Mouse (Mus musculus) intestine, embryonic 14.5 days (tissue): ENCODE data around the gene Gm11492. TPM values are rescaled to one million over a fixed set of nuclear protein-coding genes. Genes with fewer than 3 reads are reported as not detected.
A peak's percentile ranks its signal among the peaks of the same experiment; 100 is the strongest.

ENCODE experiments used
- ATAC-seq: fragments of 200-750 bp; cut with Nextera tagmentation; replicated peaks from 2 replicates; pipeline ENCODE4 v1.8.0; 2017; ENCODE audit warnings: low read depth, moderate number of reproducible peaks, moderate TSS enrichment, moderate library complexity; ENCODE audit not compliant: low FRiP score, low TSS enrichment
- DNase-seq: peaks from one replicate; pipeline ENCODE4 v3.0.0-alpha.2; 2018; ENCODE audit warnings: low spot score
- H3K27ac ChIP-seq: fragments of 300-500 bp; sonication (generic); 2 replicates; pipeline ENCODE4 v1.5.1; 2014; ENCODE audit warnings: low read depth, mild to moderate bottlenecking, control low read depth
- H3K27me3 ChIP-seq: fragments of 300-500 bp; sonication (generic); replicated peaks from 2 replicates; pipeline ENCODE4 v1.6.1; 2014; ENCODE audit warnings: low read length, control low read depth; ENCODE audit not compliant: control insufficient read depth, insufficient read depth
- H3K36me3 ChIP-seq: fragments of 300-500 bp; sonication (generic); 2 replicates; pipeline ENCODE4 v1.6.1; 2014; ENCODE audit warnings: low read length, control low read depth; ENCODE audit not compliant: control insufficient read depth, insufficient read depth
- H3K4me1 ChIP-seq: fragments of 300-500 bp; sonication (generic); replicated peaks from 2 replicates; pipeline ENCODE4 v1.6.1; 2014; ENCODE audit warnings: low read length, control low read depth, mixed read lengths; ENCODE audit not compliant: control insufficient read depth, insufficient read depth
- H3K4me2 ChIP-seq: fragments of 300-500 bp; sonication (generic); 2 replicates; pipeline ENCODE4 v1.6.1; 2014; ENCODE audit warnings: low read length
- H3K4me3 ChIP-seq: fragments of 300-500 bp; sonication (generic); 2 replicates; pipeline ENCODE4 v1.5.1; 2014; ENCODE audit warnings: low read depth, low read length, control low read depth, mixed read lengths
- H3K9ac ChIP-seq: fragments of 300-500 bp; sonication (generic); 2 replicates; pipeline ENCODE4 v1.6.1; 2014; ENCODE audit warnings: mild to moderate bottlenecking, low read length
- H3K9me3 ChIP-seq: fragments of 300-500 bp; sonication (generic); 2 replicates; pipeline ENCODE4 v1.6.1; 2016; ENCODE audit warnings: low read length, control low read depth; ENCODE audit not compliant: control insufficient read depth
- WGBS: fragments of 180-500 bp; shearing (Covaris S2); extraction: QIAGEN DNeasy Blood & Tissue Kit; methylation state at CpG from one replicate; pipeline ENCODE4 v1.1.7; 2014; 5-methylcytosine and 5-hydroxymethylcytosine counted together
- polyA plus RNA-seq: library from polyadenylated mRNA; unstranded; fragments of >200 nt; fragmentation: Nextera tagmentation; extraction: Ambion mirVana; gene quantifications from 2 replicates; pipeline ENCODE4 v1.2.1, GENCODE M21; 2014

Gene Gm11492
- polyA plus RNA-seq, 1 experiment from 2014 or later: not detected

DNA sequence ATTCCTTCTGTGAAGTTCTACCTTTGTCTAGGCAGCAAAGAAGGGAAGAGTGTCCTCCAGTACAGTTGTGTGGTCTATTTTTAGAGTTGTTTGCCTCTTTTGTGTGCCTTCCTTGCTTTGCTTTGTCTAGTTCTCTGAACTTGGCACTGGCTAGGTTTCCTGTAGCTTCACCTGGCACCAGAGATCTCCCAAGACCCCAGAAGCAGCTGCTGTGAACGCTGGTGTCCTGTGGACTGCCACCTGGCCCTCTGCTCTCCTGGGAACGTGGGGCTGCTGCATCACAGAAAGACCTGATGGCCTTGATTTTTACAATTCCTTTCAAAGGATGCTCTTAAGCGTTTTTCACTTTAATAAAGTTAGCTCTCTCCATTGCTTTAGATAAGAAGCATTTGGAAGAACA lies 23.5 kb upstream of the Gm11492 start:
- no peak for ATAC-seq
- no peak overlapping the region for H3K27ac ChIP-seq
- H3K4me3 ChIP-seq: no peak overlapping the region
- H3K9ac ChIP-seq: no peak overlapping the region
- DNase-seq: no peak
- H3K27me3 ChIP-seq: no peaks in the 10 kb centered on the region
- no peak overlapping the region for H3K4me2 ChIP-seq
- WGBS: 64% methylated on average over 3 of the region's 3 CpGs
- no peaks in the 10 kb centered on the region; the same call in 1 of the 2 replicates for H3K4me1 ChIP-seq
- H3K9me3 ChIP-seq: no peaks in the 10 kb centered on the region
- no peaks in the 10 kb centered on the region for H3K36me3 ChIP-seq

DNA sequence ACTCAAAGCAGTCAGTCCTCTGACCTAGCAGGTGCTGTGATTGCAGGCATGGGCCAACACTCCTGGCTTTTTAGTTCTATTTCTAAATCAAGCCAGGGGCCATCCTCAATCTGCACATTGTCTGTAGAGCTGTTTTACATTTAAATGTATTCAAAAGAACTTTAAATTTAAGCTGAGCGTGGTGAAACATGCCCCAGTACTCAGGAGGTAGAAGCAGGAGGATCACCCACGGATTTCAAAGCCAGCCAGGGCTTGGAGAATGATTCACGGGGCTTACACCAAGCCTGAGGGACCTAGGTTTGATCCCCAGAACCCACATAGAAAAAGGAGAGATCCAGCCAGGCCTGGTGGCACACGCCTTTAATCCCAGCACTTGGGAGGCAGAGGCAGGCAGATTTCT lies 13.1 kb upstream of the Gm11492 start:
- Histone ChIP-seq H3K36me3 (no peaks in the 10 kb centered on the region), H3K9me3 (no peaks in the 10 kb centered on the region), H3K27me3 (no peaks in the 10 kb centered on the region), H3K4me2 (no peak overlapping the region), H3K9ac (no peak overlapping the region), H3K27ac (no peak overlapping the region), H3K4me1 (peaks cover 18% of the 10 kb centered on the region), H3K4me3 (no peak overlapping the region)
- WGBS: 77% methylated on average over 4 of the region's 4 CpGs
- DNase-seq: no peak
- ATAC-seq: no peak

DNA sequence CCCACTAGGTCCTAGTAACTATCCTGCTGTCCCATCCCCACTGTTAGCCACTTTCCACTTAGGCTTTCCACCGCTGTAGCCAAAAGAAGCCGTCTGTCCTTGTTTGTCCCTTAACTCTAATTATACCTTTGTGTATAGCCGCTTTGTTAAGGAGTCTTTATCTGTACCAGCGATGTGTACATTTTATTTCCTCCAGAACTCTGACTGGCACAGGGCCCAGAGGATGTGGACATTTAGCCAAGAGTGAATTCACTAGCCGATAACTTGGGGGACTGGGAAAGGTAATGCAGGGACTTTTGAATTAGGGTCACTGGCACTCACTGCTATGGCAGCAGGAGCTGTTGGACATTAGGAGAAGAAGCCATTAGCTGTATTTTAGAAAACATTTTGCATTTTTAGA lies 12.1 kb upstream of the Gm11492 start:
- Histone ChIP-seq H3K9ac (no peak overlapping the region), H3K4me2 (no peak overlapping the region), H3K4me1 (peaks cover 18% of the 10 kb centered on the region), H3K27ac (peak overlapping the region; percentile 29; the same call in 1 of the 2 replicates), H3K4me3 (no peak overlapping the region), H3K9me3 (no peaks in the 10 kb centered on the region), H3K36me3 (no peaks in the 10 kb centered on the region), H3K27me3 (no peaks in the 10 kb centered on the region)
- ATAC-seq (no peak), DNase-seq (no peak)
- WGBS: 37% methylated on average over 5 of the region's 5 CpGs

DNA sequence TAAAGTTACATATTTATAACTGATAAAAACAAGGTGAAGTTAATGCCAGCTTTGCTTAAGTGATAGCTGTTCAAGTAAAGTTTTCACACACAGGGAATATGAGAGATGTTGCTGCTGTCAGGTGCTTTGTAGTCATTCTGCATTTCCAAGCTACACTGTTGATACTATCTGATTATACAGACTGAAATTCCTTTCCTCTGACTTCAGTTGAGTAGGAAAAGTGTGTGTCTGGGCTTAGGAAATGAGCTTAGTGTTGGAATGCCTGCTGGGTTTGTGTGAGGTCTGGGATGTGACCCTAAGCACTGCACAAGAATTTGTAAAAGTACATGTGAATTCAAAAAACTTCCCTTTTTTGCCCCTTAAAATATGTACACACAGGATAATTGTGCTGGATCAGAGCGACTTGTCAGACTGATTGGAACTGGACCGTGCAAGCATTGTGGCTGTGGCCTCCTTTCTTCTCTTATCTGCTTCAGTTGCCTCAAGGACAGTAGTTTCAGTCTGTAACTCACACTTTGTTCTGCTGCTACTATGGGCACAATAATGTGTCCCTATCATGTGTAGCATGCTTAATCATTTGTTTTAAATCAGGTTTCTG lies 11.2 kb upstream of the Gm11492 start:
- no peak for DNase-seq
- Histone ChIP-seq H3K27me3 (no peaks in the 10 kb centered on the region), H3K9me3 (no peaks in the 10 kb centered on the region), H3K9ac (no peak overlapping the region), H3K4me1 (peaks cover 18% of the 10 kb centered on the region), H3K4me3 (no peak overlapping the region), H3K4me2 (no peak overlapping the region), H3K27ac (peak overlapping the region; percentile 65; the same call in 1 of the 2 replicates), H3K36me3 (no peaks in the 10 kb centered on the region)
- 11% methylated on average over 2 of the region's 2 CpGs for WGBS
- ATAC-seq: no peak

DNA sequence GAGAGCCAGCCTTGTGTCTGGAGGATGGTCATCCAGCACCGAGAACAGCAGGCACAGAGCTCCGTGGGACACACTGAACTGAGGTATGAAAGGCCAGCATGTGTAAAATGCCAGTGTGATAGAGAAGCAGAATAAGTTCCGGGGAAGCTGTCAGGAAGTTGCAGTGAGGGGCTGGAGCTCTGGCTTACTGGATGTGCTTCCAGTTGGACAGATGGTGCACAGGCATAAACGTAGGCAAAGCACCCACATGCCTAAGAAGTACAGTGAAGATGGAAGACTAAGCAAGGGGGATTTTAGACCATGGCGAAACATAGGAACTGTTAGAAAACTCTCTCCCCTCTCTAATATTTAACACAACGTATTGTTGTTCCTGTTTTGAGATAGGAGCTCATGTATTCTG lies 5.2 kb upstream of the Gm11492 start:
- Histone ChIP-seq H3K4me3 (no peak overlapping the region), H3K9me3 (no peaks in the 10 kb centered on the region), H3K4me1 (no peaks in the 10 kb centered on the region), H3K9ac (no peak overlapping the region), H3K27ac (no peak overlapping the region), H3K36me3 (no peaks in the 10 kb centered on the region), H3K4me2 (no peak overlapping the region), H3K27me3 (no peaks in the 10 kb centered on the region)
- 64% methylated on average over 6 of the region's 6 CpGs for WGBS
- ATAC-seq (no peak), DNase-seq (no peak)

DNA sequence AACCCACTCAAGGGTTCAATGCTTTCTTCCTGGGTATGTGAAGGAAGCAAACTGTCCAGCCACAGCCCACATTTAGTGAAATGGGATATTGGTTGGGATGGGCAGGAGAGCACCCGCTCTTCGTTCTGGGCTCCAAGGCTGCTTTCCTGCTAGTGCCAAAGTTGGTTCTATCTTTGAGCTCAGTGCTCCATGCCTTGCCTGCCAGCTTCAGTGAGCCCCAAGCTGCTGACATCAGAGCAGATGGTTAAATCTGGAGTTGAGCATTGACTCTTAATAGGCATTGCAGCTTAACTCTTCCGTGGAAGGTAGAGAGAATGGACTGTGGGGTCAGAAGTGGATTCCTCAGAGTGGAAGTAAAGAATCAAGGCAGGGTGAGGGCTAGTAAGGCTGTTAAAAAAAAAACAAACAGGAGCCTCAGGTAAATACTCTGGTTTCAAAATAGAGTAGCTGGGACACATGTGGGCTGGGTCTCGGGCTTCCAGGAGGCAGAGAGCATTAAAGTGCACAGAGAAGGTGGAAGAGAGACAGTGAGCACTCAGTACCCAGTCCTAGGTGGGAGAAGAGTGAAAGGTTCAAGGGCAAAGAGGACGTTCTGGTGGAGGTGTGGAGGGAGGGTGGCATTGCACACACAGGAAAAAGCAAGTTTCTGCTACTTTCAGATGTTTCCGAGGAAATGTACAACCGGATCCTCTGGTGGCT lies 2.0 kb downstream of the Gm11492 start, which contains the start of gene Sept4:
Gene Sept4, plus strand, starts transcription at position 649 of the 699 bp plus-strand sequence.
- 73% methylated on average over 7 of the region's 7 CpGs for WGBS
- Histone ChIP-seq H3K4me3 (no peak within 1 kb of the TSS), H3K27me3 (no peaks in the 10 kb centered on the region), H3K9me3 (no peaks in the 10 kb centered on the region), H3K4me1 (no peaks in the 10 kb centered on the region), H3K27ac (no peak within 1 kb of the TSS), H3K9ac (no peak within 1 kb of the TSS), H3K4me2 (no peak within 1 kb of the TSS), H3K36me3 (no peaks in the 10 kb centered on the region)
- DNase-seq: no peak
- ATAC-seq: no peak

DNA sequence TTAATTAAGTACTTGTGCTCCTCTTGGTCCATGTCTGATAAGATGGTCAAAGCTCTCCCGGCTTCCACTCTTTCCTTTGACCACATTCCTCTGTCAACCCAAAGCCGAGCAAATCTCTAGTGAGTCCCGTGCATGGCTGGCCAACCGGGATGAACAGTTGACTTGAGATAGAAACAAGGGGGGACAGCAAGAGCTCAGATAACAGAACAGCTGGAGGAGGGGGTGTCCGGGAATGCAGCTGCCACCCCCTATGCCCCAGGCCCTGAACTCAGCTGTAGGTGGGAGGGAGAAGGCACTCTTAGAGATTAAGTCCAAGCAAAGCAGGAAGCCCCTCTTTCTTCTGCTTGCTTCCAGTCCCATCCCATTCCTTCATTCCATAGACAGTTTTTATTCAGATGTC lies 4.3 kb downstream of the Gm11492 start:
- no peak overlapping the region for H3K4me2 ChIP-seq
- no peaks in the 10 kb centered on the region for H3K4me1 ChIP-seq
- DNase-seq (no peak), ATAC-seq (no peak)
- no peaks in the 10 kb centered on the region for H3K27me3 ChIP-seq
- H3K9ac ChIP-seq: no peak overlapping the region
- H3K4me3 ChIP-seq: no peak overlapping the region
- no peaks in the 10 kb centered on the region for H3K9me3 ChIP-seq
- 72% methylated on average over 5 of the region's 5 CpGs for WGBS
- no peak overlapping the region for H3K27ac ChIP-seq
- no peaks in the 10 kb centered on the region for H3K36me3 ChIP-seq

DNA sequence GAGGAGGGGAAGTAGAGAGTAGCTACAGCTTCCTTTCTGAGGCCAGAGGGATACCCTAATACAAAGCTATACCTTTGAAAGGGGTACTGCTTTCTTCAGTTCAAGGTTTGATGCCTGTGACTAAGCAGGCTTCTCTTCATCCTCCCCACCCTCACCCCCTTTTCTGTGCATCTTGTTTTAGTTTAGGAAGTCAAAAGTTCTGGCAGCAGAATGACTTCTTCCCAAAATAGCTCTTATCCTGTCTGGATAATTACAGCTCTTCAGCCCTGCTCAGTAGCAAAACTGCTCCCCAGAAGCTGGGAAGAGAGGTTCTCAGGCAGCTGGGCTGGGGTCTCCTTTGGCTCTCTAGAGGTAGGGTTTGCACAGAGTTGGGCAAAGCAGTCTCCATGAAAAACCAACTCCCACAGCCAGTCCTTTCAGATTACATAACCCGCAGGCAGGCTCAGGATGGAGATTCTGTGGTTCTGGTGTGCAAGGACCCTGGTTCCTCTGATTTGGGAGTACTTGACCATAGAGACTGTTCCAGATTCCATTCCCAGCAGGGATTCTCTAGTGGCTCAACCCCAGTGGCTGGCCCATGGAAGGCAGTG lies 5.0 kb downstream of the Gm11492 start:
- Histone ChIP-seq H3K27ac (no peak overlapping the region), H3K4me2 (no peak overlapping the region), H3K9me3 (no peaks in the 10 kb centered on the region), H3K9ac (no peak overlapping the region), H3K27me3 (no peaks in the 10 kb centered on the region), H3K4me1 (no peaks in the 10 kb centered on the region), H3K36me3 (no peaks in the 10 kb centered on the region), H3K4me3 (no peak overlapping the region)
- ATAC-seq (no peak), DNase-seq (no peak)
- 88% methylated on average over 1 of the region's 1 CpGs for WGBS
